Mouse (Mus musculus): ENCODE measurements around the gene Cd300ld5. TPM values are rescaled to one million over a fixed set of nuclear protein-coding genes. Genes with fewer than 3 reads are reported as not detected.

Cd300ld5 gene
- total and polyA plus RNA-seq, 3 experiments, result not detected

DNA sequence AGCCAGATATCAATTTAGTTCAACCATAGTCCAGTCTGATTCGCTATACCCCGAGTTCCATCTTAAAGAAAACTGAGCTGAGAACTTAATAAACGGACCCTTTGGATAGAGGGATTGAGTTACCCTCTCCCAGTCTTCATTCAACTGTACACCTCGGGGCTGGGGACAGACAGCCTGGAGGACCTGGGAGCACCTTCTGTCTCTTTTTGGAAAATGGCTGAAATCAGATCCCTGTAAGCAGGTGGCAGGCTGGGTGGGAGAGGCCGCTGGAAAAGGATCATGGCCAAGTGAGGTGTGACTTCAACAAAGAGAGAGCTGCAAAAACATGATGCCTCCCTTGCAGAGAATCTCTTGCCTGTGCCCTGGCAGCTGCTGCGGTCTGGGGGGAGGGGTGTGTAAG, 44.6 kb upstream of the Cd300ld5 start:
- Histone ChIP-seq H3K27ac (ENCODE audit: insufficient read depth, low read depth) (no peak overlapping the region), H3K79me2 (replicated peaks; ENCODE audit: control insufficient read depth, extremely low read depth, insufficient read depth, poor library complexity, severe bottlenecking) (no peaks in the 10 kb centered on the region), H3K9me3 (replicated peaks; ENCODE audit: low read length) (no peaks in the 10 kb centered on the region), H3K27me3 (replicated peaks) (peaks cover 5% of the 10 kb centered on the region), H3K9ac (ENCODE audit: insufficient read depth, low read depth) (no peak overlapping the region), H3K36me3 (replicated peaks in 1 of 2; ENCODE audit: control insufficient read depth in 1 of 2, insufficient read depth in 1 of 2, low read length in 1 of 2) (no peaks in the 10 kb centered on the region), H3K4me2 (ENCODE audit: insufficient read depth, low read depth, poor library complexity, severe bottlenecking) (no peak overlapping the region), H3K4me1 (ENCODE audit: control insufficient read depth in 1 of 2, insufficient read depth in 2 of 2) (peaks cover 12 to 18% of the 10 kb centered on the region in 2 experiments), H3K4me3 (replicated peaks in 1 of 3; ENCODE audit: low read depth in 2 of 3, low read length in 2 of 3, poor library complexity in 1 of 3) (no peak overlapping the region)
- no peak for TF ChIP-seq JUN (IDR thresholded peaks at IDR 0.05; ENCODE audit: insufficient read depth, low read depth, low read length)
- TF ChIP-seq TBP (conservative IDR thresholded peaks at IDR 0.05; ENCODE audit: low read depth, low read length), result no peak
- no peak for TF ChIP-seq CHD2 (IDR thresholded peaks at IDR 0.05; ENCODE audit: low read length)
- no peak for TF ChIP-seq UBTF (IDR thresholded peaks at IDR 0.05; ENCODE audit: low read depth, low read length)
- no peak for TF ChIP-seq MAX (IDR thresholded peaks at IDR 0.05; ENCODE audit: low read length)
- TF ChIP-seq EP300 (IDR thresholded peaks at IDR 0.05; ENCODE audit: low read length), result no peak
- TF ChIP-seq ZMIZ1 (IDR thresholded peaks at IDR 0.05; ENCODE audit: low read depth, low read length), result no peak
- no peak for TF ChIP-seq SMC3 (IDR thresholded peaks at IDR 0.05; ENCODE audit: low read depth, low read length)
- no peak for TF ChIP-seq MAZ (IDR thresholded peaks at IDR 0.05; ENCODE audit: low read depth, low read length)
- no peak for TF ChIP-seq ZKSCAN1 (IDR thresholded peaks at IDR 0.05; ENCODE audit: borderline replicate concordance, low read depth, low read length)
- TF ChIP-seq CHD1 (IDR thresholded peaks at IDR 0.05; ENCODE audit: low read depth, low read length), result no peak
- no peak for TF ChIP-seq NELFE (IDR thresholded peaks at IDR 0.05; ENCODE audit: low read depth, low read length)
- TF ChIP-seq USF1 (IDR thresholded peaks at IDR 0.05; ENCODE audit: low read depth, low read length), result no peak
- TF ChIP-seq SIN3A (IDR thresholded peaks at IDR 0.05; ENCODE audit: low read length), result no peak
- TF ChIP-seq MYC (IDR thresholded peaks at IDR 0.05; ENCODE audit: low read depth, low read length), result no peak
- no peak for TF ChIP-seq POLR2AphosphoS2 (IDR thresholded peaks at IDR 0.05; ENCODE audit: low read depth, low read length)
- TF ChIP-seq ZNF384 (IDR thresholded peaks at IDR 0.05; ENCODE audit: low read depth, low read length), result no peak
- DNase-seq (ENCODE audit: extremely low read depth), result no peak
- in situ Hi-C loops (cut with MboI; ENCODE audit: low pct_ligation_motif_present, low pct_unique_long_range_greater_than_20kb, low sequenced_read_pairs), result loop anchor here (5.0 kb wide), 1 partner anchor 75 kb away; no protein-coding TSS in a partner anchor
- dilution Hi-C loops (cut with MboI; ENCODE audit: extremely low pct_ligation_motif_present, extremely low pct_unique_long_range_greater_than_20kb, low sequenced_read_pairs), result no loop called here

DNA sequence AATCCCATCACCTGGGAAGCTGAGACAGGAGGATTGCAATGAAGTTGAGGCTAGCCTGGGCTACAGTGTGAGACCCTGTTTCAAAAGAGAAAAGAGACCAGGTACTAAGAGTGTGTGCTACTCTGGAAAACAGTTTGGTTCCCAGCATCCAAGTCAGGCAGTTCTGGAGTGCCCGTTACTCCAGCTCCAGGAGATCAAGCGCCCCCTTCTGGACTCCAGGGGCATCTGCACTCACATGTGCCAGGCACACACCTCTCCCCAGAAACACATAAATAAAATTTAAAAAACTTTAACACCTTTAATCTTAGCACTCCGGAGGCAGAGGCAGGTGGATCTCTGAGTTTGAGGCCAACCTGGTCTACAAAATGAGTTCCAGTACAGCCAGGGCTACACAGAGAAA, 43.8 kb upstream of the Cd300ld5 start:
- Histone ChIP-seq H3K4me2 (ENCODE audit: insufficient read depth, low read depth, poor library complexity, severe bottlenecking) (no peak overlapping the region), H3K27me3 (replicated peaks) (peaks cover 9% of the 10 kb centered on the region), H3K9me3 (replicated peaks; ENCODE audit: low read length) (no peaks in the 10 kb centered on the region), H3K36me3 (replicated peaks in 1 of 2; ENCODE audit: control insufficient read depth in 1 of 2, insufficient read depth in 1 of 2, low read length in 1 of 2) (no peaks in the 10 kb centered on the region), H3K79me2 (replicated peaks; ENCODE audit: control insufficient read depth, extremely low read depth, insufficient read depth, poor library complexity, severe bottlenecking) (no peaks in the 10 kb centered on the region), H3K4me3 (replicated peaks in 1 of 3; ENCODE audit: low read depth in 2 of 3, low read length in 2 of 3, poor library complexity in 1 of 3) (no peak overlapping the region), H3K4me1 (ENCODE audit: control insufficient read depth in 1 of 2, insufficient read depth in 2 of 2) (peaks cover 12 to 16% of the 10 kb centered on the region in 2 experiments), H3K9ac (ENCODE audit: insufficient read depth, low read depth) (no peak overlapping the region), H3K27ac (ENCODE audit: insufficient read depth, low read depth) (no peak overlapping the region)
- dilution Hi-C loops (cut with MboI; ENCODE audit: extremely low pct_ligation_motif_present, extremely low pct_unique_long_range_greater_than_20kb, low sequenced_read_pairs) (no loop called here), in situ Hi-C loops (cut with MboI; ENCODE audit: low pct_ligation_motif_present, low pct_unique_long_range_greater_than_20kb, low sequenced_read_pairs) (loop anchor here (5.0 kb wide), 1 partner anchor 76 kb away; no protein-coding TSS in a partner anchor)
- no peak for DNase-seq (ENCODE audit: extremely low read depth)
- TF ChIP-seq CTCF (conservative IDR thresholded peaks at IDR 0.05 in 1 of 2, IDR thresholded peaks at IDR 0.05 in 1 of 2; ENCODE audit: low read depth in 2 of 2, low read length in 2 of 2) (no peak), MXI1 (IDR thresholded peaks at IDR 0.05; ENCODE audit: low read depth, low read length) (0 out of 2 replicates have a peak, but pooled peaks have one; percentile 23)

Data from CH12.LX (cell line).